Mouse (Mus musculus) C2C12 (cell line): ENCODE results near the gene Elfn1. TPM values are rescaled to one million over a fixed set of nuclear protein-coding genes. Genes with fewer than 3 reads are reported as not detected.

Source experiments
- H3K27me3 ChIP-seq: one replicate; pipeline ENCODE4 v1.6.1; 2011; ENCODE audit not compliant: control insufficient read depth, insufficient read depth, insufficient read length
- H3K36me3 ChIP-seq: one replicate; pipeline ENCODE4 v1.6.1; 2011; ENCODE audit not compliant: control insufficient read depth, insufficient read depth
- H3K4me3 ChIP-seq: one replicate; pipeline ENCODE4 v1.5.1; 2011; ENCODE audit warnings: mild to moderate bottlenecking, control low read depth; ENCODE audit not compliant: poor library complexity, insufficient read depth, severe bottlenecking
- H3K79me2 ChIP-seq: one replicate; pipeline ENCODE4 v1.6.1; 2011; ENCODE audit not compliant: control insufficient read depth, insufficient read depth
- H3K79me3 ChIP-seq: one replicate; pipeline ENCODE4 v1.6.1; 2011; ENCODE audit warnings: low read depth, control low read depth
- H3ac ChIP-seq: one replicate; pipeline ENCODE3; 2011; ENCODE audit warnings: low read depth; ENCODE audit not compliant: control insufficient read depth, insufficient read length
- CEBPB ChIP-seq: IDR thresholded peaks from one replicate; pipeline ENCODE4 v1.6.1; 2011; ENCODE audit warnings: low read depth, mild to moderate bottlenecking, control low read depth, moderate library complexity
- CTCF ChIP-seq: IDR thresholded peaks from one replicate; pipeline ENCODE4 v1.5.1; 2011; ENCODE audit not compliant: control insufficient read depth, insufficient read depth, insufficient read length
- FOSL1 ChIP-seq: IDR thresholded peaks from one replicate; pipeline ENCODE4 v1.8.0; 2011; ENCODE audit warnings: mild to moderate bottlenecking, low read length; ENCODE audit not compliant: poor library complexity, insufficient read depth, severe bottlenecking
- MAX ChIP-seq: IDR thresholded peaks from one replicate; pipeline ENCODE4 v1.6.1; 2011; ENCODE audit warnings: mild to moderate bottlenecking, control low read depth
- MYOD1 ChIP-seq: IDR thresholded peaks from one replicate; pipeline ENCODE4 v1.6.1; 2011; ENCODE audit warnings: low read depth; ENCODE audit not compliant: control insufficient read depth, insufficient read length
- MYOG ChIP-seq: IDR thresholded peaks from one replicate; pipeline ENCODE4 v1.6.1; 2011; ENCODE audit not compliant: control insufficient read depth, insufficient read length; ENCODE audit errors: extremely low read depth
- USF1 ChIP-seq: IDR thresholded peaks from one replicate; pipeline ENCODE4 v1.6.1; 2011; ENCODE audit warnings: low read depth, mild to moderate bottlenecking, control low read depth, moderate library complexity
- polyA plus RNA-seq: library from polyadenylated mRNA; unstranded; fragments of >200 nt; fragmentation: generic; extraction: Trizol; gene quantifications from one replicate; pipeline ENCODE4 v1.2.1, GENCODE M21; 2012; ENCODE audit warnings: missing spikeins

Elfn1 gene
- polyA plus RNA-seq, 1 experiment: 0.04 TPM

GRCm38 (mm10) chr5:140010405-140010804 is 102.7 kb downstream of the Elfn1 start:
- no peak overlapping the region for H3ac ChIP-seq
- no peaks in the 10 kb centered on the region for H3K79me2 ChIP-seq
- H3K4me3 ChIP-seq: no peak overlapping the region
- TF ChIP-seq CEBPB (no peak), MYOD1 (no peak), CTCF (no peak), MAX (no peak), USF1 (no peak), MYOG (no peak), FOSL1 (no peak)
- no peaks in the 10 kb centered on the region for H3K36me3 ChIP-seq
- H3K79me3 ChIP-seq: no peaks in the 10 kb centered on the region
- no peaks in the 10 kb centered on the region for H3K27me3 ChIP-seq

GRCm38 (mm10) chr5:140012286-140012967 is 104.7 kb downstream of the Elfn1 start:
- TF ChIP-seq USF1 (no peak), CEBPB (no peak), CTCF (no peak), MYOD1 (no peak), FOSL1 (no peak), MYOG (no peak), MAX (no peak)
- Histone ChIP-seq H3K79me2 (no peaks in the 10 kb centered on the region), H3K4me3 (no peak overlapping the region), H3K79me3 (no peaks in the 10 kb centered on the region), H3K27me3 (no peaks in the 10 kb centered on the region), H3ac (no peak overlapping the region), H3K36me3 (no peaks in the 10 kb centered on the region)

GRCm38 (mm10) chr5:140013652-140014051 is 105.9 kb downstream of the Elfn1 start:
- no peaks in the 10 kb centered on the region for H3K79me3 ChIP-seq

GRCm38 (mm10) chr5:140016896-140017295 is 109.2 kb downstream of the Elfn1 start:
- Histone ChIP-seq H3K27me3 (no peaks in the 10 kb centered on the region), H3K4me3 (no peak overlapping the region), H3K79me2 (no peaks in the 10 kb centered on the region), H3K79me3 (no peaks in the 10 kb centered on the region), H3K36me3 (no peaks in the 10 kb centered on the region), H3ac (no peak overlapping the region)
- no peak for TF ChIP-seq USF1
- TF ChIP-seq FOSL1: no peak
- TF ChIP-seq CTCF: no peak
- TF ChIP-seq MAX: no peak
- TF ChIP-seq CEBPB: no peak
- no peak for TF ChIP-seq MYOD1
- TF ChIP-seq MYOG: no peak

More at GRCm38 (mm10) chr5:140013652-140014051, 105.9 kb downstream of the Elfn1 start:
- Histone ChIP-seq H3K79me2 (no peaks in the 10 kb centered on the region), H3K4me3 (no peak overlapping the region), H3ac (no peak overlapping the region), H3K36me3 (no peaks in the 10 kb centered on the region), H3K27me3 (no peaks in the 10 kb centered on the region)
- no peak for TF ChIP-seq FOSL1
- no peak for TF ChIP-seq CTCF
- TF ChIP-seq USF1: no peak
- no peak for TF ChIP-seq CEBPB
- TF ChIP-seq MYOD1: no peak
- TF ChIP-seq MAX: no peak
- TF ChIP-seq MYOG: no peak

- Histone ChIP-seq H3ac (no peak overlapping the region), H3K4me3 (no peak overlapping the region), H3K27me3 (no peaks in the 10 kb centered on the region), H3K79me2 (no peaks in the 10 kb centered on the region), H3K79me3 (no peaks in the 10 kb centered on the region), H3K36me3 (no peaks in the 10 kb centered on the region)
- TF ChIP-seq MYOG: no peak
- no peak for TF ChIP-seq CEBPB
- no peak for TF ChIP-seq FOSL1
- no peak for TF ChIP-seq MAX
- TF ChIP-seq CTCF: no peak
- no peak for TF ChIP-seq MYOD1
- TF ChIP-seq USF1: no peak
Measured at GRCm38 (mm10) chr5:140018780-140019179, 111.0 kb downstream of the Elfn1 start.

- no peaks in the 10 kb centered on the region for H3K36me3 ChIP-seq
- no peaks in the 10 kb centered on the region for H3K79me2 ChIP-seq
- H3K27me3 ChIP-seq: no peaks in the 10 kb centered on the region
- no peak overlapping the region for H3K4me3 ChIP-seq
- H3K79me3 ChIP-seq: no peaks in the 10 kb centered on the region
- TF ChIP-seq MAX: no peak
- no peak overlapping the region for H3ac ChIP-seq
Measured at GRCm38 (mm10) chr5:140019616-140020015, 111.9 kb downstream of the Elfn1 start.
